Mouse (Mus musculus) layer of hippocampus, postnatal 36 days (tissue): ENCODE data around the gene Ston1. TPM values are rescaled to one million over a fixed set of nuclear protein-coding genes. Genes with fewer than 3 reads are reported as not detected.

Experiments
- DNase-seq, 2 experiments: peaks; one replicate each; pipeline ENCODE4 v3.0.0; 2022
- total RNA-seq, 2 experiments: library from RNA; stranded (reverse); gene quantifications; 2 replicates each; pipeline ENCODE4 v1.2.3; 2021

Gene Ston1
- total RNA-seq, 2 experiments from 2014 or later: 8.8 to 11.0 TPM

DNA sequence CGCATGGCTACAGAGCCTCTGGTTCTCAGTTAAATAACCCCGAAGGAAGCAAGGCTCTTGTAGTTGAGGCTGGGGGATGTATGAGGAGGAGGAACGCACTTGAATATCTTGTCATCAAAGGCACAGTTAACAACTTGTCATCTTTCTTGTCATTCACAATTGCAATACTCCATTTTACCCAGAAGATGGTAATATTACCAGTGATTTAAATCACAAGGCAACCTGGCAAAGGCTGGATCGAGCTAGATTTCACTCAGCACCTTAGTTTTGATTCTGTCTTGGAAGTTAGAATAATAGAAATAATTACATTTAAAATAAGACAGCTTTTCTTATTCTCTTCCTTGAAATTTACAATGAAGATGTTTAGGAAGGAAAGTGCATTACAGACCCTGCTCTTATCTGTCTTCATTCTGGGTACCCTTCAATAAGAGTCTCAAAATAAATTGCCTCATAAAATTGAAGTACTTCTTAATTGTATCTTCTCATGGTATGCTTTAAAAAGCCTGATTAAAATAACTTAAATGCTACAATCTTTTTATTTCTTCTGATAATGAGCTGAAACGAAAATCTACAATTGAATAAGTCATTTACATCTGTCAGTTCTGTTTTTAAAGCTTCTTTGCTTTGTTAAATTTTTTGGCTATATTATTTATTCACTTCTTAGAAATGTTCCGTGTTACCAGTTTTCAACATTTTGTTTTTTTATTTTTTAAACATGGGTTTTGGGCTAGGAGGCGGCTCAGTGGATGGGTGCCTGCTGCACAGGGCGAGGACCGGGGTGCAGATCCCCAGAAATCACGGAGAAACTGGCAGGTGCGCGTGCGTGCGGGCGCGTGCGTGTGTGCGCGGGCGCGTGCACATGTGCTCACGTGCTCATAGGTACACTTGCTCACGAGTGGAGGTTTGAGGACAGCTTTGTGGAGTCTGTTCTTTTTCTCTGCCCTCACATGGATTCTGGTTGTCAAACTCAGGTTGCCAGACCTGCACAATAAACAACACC is 78.1 kb downstream of the Ston1 start:
- no peak for DNase-seq

DNA sequence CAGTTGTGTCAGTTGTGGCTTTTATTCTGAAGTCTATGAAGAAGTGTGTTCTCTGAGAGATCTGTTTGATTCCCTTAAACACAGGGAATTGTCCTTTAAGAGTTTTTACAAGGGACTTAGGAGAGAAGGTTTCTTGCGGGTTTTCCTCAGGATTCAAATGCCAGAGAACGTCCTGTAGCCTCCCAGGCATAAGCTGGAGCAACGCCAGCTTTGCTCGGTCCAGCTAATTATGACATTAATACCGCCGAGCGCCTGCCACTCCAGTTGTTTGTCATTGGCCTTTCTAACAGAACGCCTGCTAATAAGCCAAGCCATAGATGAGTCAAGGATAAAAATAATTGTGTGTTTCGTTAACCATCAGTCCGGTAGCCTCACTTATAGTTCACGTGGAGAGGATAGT is 90.7 kb downstream of the Ston1 start:
- DNase-seq: no peak

DNA sequence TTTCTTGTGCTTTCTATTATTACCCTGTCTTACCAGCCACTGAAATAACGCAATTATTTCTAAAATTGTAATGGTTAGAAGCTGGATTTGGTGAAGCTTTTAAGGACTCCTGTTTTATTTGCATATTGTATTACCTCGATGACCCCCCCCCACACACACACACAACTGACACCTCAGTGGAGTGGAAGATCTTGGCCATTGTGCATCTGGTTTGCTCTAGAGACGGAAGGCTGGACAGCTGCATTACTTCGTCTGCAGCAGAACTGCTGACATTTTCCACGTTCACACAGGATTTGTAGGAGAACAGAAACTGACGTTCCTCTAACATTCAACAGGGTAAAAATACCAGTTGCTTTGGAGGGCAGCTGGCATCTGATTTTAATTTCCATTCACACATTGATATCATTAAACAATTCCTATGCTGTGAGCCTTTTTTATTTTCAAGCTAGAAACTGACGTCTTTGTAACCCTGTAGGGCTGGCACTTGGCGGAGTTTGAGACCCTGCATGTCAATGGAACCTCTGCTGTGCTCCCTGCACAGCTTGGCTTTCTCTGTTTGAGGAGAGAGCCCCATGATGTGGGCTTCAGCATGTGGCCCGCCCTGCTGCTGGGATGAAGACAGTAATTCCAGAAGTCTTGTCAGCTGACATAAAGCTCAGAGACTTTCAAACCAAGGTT is 99.3 kb downstream of the Ston1 start:
- DNase-seq: no peak

DNA sequence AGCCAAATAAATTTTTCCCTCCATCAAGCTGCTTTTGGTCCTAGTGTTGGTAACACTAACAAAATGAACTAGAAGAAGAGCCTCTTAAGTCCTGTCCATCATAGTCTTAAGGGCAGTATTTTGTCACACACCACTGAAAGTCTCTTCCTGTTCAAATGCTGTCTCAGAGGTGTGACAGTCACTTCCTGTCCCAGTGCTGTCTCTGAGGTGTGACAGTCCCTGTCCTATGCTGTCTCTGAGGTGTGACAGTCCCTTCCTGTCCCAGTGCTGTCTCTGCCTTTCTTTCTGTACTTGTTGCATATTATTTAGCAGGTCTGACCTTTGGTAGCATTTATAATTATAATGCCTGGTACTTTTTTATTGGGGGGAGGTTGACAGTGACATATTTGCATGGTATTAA is 103.4 kb downstream of the Ston1 start:
- DNase-seq: no peak

DNA sequence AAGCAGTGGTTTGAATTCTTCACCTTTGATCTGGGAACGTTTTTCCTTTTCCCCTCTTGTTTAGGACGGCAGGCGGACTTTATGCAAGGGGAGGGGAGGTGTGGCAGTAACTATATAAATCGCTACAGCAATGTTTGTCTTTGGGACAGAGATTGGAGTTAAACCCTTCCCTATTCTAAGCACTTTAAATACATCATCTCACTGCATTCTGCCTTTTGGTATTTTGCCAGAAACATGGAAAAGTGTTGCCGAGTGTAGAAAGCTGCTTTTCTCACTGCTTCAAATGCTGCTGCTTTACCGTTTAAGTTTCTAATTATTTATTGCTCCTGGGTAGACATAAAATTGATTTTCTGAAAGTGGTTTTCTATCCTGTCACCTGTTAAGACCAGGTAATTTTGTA is 104.9 kb downstream of the Ston1 start:
- no peak for DNase-seq

DNA sequence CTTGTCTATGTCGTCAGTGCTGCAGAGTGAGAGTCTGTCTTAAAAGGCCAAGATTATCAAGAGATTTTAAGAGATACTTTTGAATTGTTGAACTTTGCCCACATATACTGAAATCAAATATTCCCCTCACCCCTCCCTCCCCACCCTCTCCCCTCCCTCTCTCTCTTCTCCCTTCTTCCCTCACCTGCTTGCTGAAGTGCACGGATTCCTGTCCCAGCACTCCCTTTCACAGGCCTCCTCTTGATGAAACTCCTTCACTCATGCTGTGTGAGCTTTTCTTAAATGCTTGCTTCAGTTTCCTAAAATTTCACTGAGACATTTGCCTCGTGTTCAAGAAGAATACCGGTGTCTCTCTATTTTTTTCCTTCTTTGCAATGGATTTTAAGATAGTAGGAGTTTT is 105.6 kb downstream of the Ston1 start:
- no peak for DNase-seq

DNA sequence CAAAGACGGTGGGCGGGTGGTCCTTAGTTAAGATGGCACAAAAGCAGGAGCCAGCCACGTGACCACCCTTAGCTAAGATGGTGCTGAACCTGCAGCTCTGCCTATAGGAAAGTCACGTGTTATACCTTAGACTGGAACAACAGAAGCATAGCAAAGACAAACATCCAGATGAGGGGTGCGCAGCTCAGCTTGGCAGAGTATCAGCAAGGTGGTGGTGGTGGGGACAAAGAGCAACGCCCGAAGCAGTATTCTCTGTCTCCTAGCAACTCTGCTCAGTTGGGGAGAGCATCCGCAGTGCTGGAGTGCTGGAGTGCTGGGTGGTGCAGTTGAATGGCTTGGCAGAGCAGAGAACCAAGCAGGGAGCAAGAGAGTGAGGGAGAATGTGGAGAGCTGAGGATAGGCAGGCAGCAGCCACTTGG is 108.8 kb downstream of the Ston1 start:
- DNase-seq: no peak

Other genes starting within 250 kb of the Ston1 start
- gene Foxn2, start 157.0 kb upstream of the Ston1 start, total RNA-seq: 10 to 100 TPM; 23.5 to 26.1 TPM
- 10 to 100 TPM; 74.8 to 90.1 TPM for gene Ppp1r21, start 67.6 kb upstream of the Ston1 start, total RNA-seq
- gene Gtf2a1l, start 71.0 kb downstream of the Ston1 start, total RNA-seq: not detected
- under 1 TPM; 0.22 to 0.33 TPM for gene Lhcgr, start 194.3 kb downstream of the Ston1 start, total RNA-seq